Mouse (Mus musculus) layer of hippocampus, adult 11-12 months (tissue): ENCODE data around the gene Arl8a.
"Not testable (repeated sequence)": the region's sequence is repeated elsewhere in the genome, so short reads cannot be mapped to it uniquely, and the experiment has no call there.

Experiments
- DNase-seq: peaks from one replicate; pipeline ENCODE4 v3.0.0; 2022; ENCODE audit warnings: low spot score

The Arl8a gene

GRCm38 (mm10) chr1:135170299-135170698, 23.7 kb downstream of the Arl8a start:
- no peak for DNase-seq

GRCm38 (mm10) chr1:135171202-135171601, 24.6 kb downstream of the Arl8a start:
- DNase-seq = no peak

GRCm38 (mm10) chr1:135171984-135172383, 25.4 kb downstream of the Arl8a start:
- DNase-seq = peak; percentile 80

GRCm38 (mm10) chr1:135173311-135173710, 26.7 kb downstream of the Arl8a start:
- DNase-seq = no peak

- no peak for DNase-seq
These were observed 28.6 kb downstream of the Arl8a start for GRCm38 (mm10) chr1:135175176-135175575.

GRCm38 (mm10) chr1:135177724-135178123, 31.1 kb downstream of the Arl8a start:
- DNase-seq = no peak

- DNase-seq = no peak
These were observed 32.2 kb downstream of the Arl8a start for GRCm38 (mm10) chr1:135178863-135179262.

- DNase-seq = no peak
These were observed 34.2 kb downstream of the Arl8a start for GRCm38 (mm10) chr1:135180830-135181229.

- no peak for DNase-seq
These were observed 34.7 kb downstream of the Arl8a start for GRCm38 (mm10) chr1:135181275-135181674.

- DNase-seq = no peak
These were observed 35.4 kb downstream of the Arl8a start for GRCm38 (mm10) chr1:135181880-135182623.

- no peak for DNase-seq
These were observed 36.4 kb downstream of the Arl8a start for GRCm38 (mm10) chr1:135182975-135183374.

- DNase-seq = no peak
These were observed 36.8 kb downstream of the Arl8a start for GRCm38 (mm10) chr1:135183448-135183847.

- no peak for DNase-seq
These were observed 37.4 kb downstream of the Arl8a start for GRCm38 (mm10) chr1:135183941-135184570.

GRCm38 (mm10) chr1:135185936-135186335, 39.3 kb downstream of the Arl8a start:
- no peak for DNase-seq

- DNase-seq = no peak
These were observed 39.8 kb downstream of the Arl8a start for GRCm38 (mm10) chr1:135186427-135186826.

- DNase-seq = not testable (repeated sequence)
These were observed 40.4 kb downstream of the Arl8a start for GRCm38 (mm10) chr1:135187016-135187415.

GRCm38 (mm10) chr1:135188197-135188596, 41.6 kb downstream of the Arl8a start:
- no peak for DNase-seq

GRCm38 (mm10) chr1:135189186-135189585, 42.6 kb downstream of the Arl8a start:
- no peak for DNase-seq

- not testable (repeated sequence) for DNase-seq
These were observed 47.7 kb downstream of the Arl8a start for GRCm38 (mm10) chr1:135194335-135194734.

- DNase-seq = no peak
These were observed 49.4 kb downstream of the Arl8a start for GRCm38 (mm10) chr1:135195907-135196440.

GRCm38 (mm10) chr1:135198412-135198811, 51.8 kb downstream of the Arl8a start:
- no peak for DNase-seq

- DNase-seq = no peak
These were observed 52.6 kb downstream of the Arl8a start for GRCm38 (mm10) chr1:135199014-135199819.
